16 mouse cellular contexts compared by ENCODE assay signal in the genomic region with DNA sequence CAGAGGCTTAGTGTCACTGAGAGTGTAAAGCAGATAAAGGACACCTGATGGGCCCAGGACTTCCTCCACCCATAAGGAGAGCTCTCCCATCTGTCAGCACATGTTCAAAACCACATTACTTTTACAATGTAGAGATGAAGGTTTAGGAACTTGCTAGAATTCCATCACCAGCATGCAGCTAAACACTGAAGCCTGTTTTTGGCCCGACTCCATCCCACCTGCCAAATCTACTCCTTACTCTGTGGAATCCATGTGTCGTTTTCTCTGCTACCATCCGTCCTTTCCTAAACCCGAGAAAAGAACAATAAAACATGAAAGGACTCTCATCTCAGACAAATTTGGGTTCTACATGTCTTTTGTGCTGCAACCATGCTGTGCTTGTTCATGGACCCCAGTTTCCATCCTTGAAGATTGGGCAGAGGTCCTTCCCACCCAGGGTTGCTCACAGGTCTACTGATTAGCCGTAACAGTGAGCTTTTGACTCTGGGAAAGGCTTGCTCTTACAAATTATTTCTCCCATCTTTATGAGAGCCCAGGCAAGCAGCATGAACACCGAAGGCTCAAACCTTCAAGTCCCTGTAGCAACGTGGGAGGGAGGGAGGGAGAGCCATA.
A peak's percentile ranks its signal among the peaks of the same experiment; 100 is the strongest.
DNase-seq lines count a peak whose midpoint lies in the region; ATAC-seq and TF ChIP-seq lines count a peak whose summit lies in the region.
"Had no signal": no experiment of that assay in that cellular context is flagged by ENCODE, and none has a peak within 500 bp of the region (broad histone marks: within the 10 kb centered on the region; RNA-seq: fewer than 3 reads in every experiment).

No protein-coding gene starts in this region.

- no peak for DNase-seq in lung, adult 2 months
- DNase-seq in cerebellum, adult 11 months, result peak; percentile 34
- peak; percentile 49 for DNase-seq in cerebellum, adult 9-10 months
- DNase-seq in forebrain, embryonic 14.5 days (ENCODE audit: low spot score), result peak; percentile 27
- no peak for DNase-seq in adrenal gland, adult 8-10 months
- no peak for DNase-seq in testis, postnatal 10 days (ENCODE audit: low spot score)
- DNase-seq: adrenal gland, postnatal 10 days; kidney, adult 18-20 months; kidney, postnatal 25 days; thymus, adult 2 months had no signal

- H3K4me1 ChIP-seq in lung, embryonic 15.5 days, result 0 out of 2 replicates have a peak, but pooled peaks cover 3% of the 10 kb centered on the region
- no peaks in the 10 kb centered on the region; the same call in 1 of the 2 replicates for H3K4me1 ChIP-seq in lung, adult 2 months (ENCODE audit: control insufficient read depth, insufficient read depth, low read length)
- peaks cover 15% of the 10 kb centered on the region for H3K4me1 ChIP-seq in forebrain, embryonic 14.5 days (ENCODE audit: control insufficient read depth, insufficient read depth, low read length)
- H3K4me1 ChIP-seq: hindbrain, embryonic 15.5 days; megakaryocyte, embryonic 14.5 days had no signal

- no peak overlapping the region for H3K4me3 ChIP-seq in lung, embryonic 15.5 days
- H3K4me3 ChIP-seq in lung, adult 2 months (replicated peaks; ENCODE audit: extremely low read depth, low read depth, low read length), result no peak overlapping the region
- H3K4me3 ChIP-seq in forebrain, embryonic 14.5 days (ENCODE audit: low read depth, low read length), result no peak overlapping the region
- H3K4me3 ChIP-seq: heart, embryonic 15.5 days; hindbrain, embryonic 15.5 days; limb, embryonic 13.5 days; megakaryocyte, embryonic 14.5 days had no signal

- H3K9me3 ChIP-seq in lung, embryonic 15.5 days, result no peaks in the 10 kb centered on the region
- H3K9me3 ChIP-seq in forebrain, embryonic 14.5 days (replicated peaks; ENCODE audit: control insufficient read depth, low read length), result no peaks in the 10 kb centered on the region
- H3K9me3 ChIP-seq: heart, embryonic 15.5 days; hindbrain, embryonic 15.5 days; limb, embryonic 13.5 days had no signal

- H3K27ac ChIP-seq in lung, embryonic 15.5 days, result peak overlapping the region; percentile 22; the same call in 1 of the 2 replicates
- H3K27ac ChIP-seq in forebrain, embryonic 14.5 days (ENCODE audit: low read depth, low read length), result no peak overlapping the region; the same call in 1 of the 2 replicates
- H3K27ac ChIP-seq: heart, embryonic 15.5 days; hindbrain, embryonic 15.5 days; limb, embryonic 13.5 days had no signal

- TF ChIP-seq POLR2A in lung, adult 2 months (IDR thresholded peaks at IDR 0.05; ENCODE audit: borderline replicate concordance, extremely low read depth, low read depth, low read length), result no peak

- TF ChIP-seq CTCF in lung, adult 2 months (IDR thresholded peaks at IDR 0.05; ENCODE audit: insufficient read depth, low read length), result no peak

- H3K9ac ChIP-seq in lung, embryonic 15.5 days, result no peak overlapping the region
- H3K9ac ChIP-seq in forebrain, embryonic 14.5 days (ENCODE audit: low read length), result no peak overlapping the region
- H3K9ac ChIP-seq: heart, embryonic 15.5 days; hindbrain, embryonic 15.5 days; limb, embryonic 13.5 days had no signal

- H3K27me3 ChIP-seq in lung, embryonic 15.5 days, result no peaks in the 10 kb centered on the region
- H3K27me3 ChIP-seq in forebrain, embryonic 14.5 days (replicated peaks; ENCODE audit: control insufficient read depth, insufficient read depth, low read length), result no peaks in the 10 kb centered on the region
- H3K27me3 ChIP-seq: heart, embryonic 15.5 days; megakaryocyte, embryonic 14.5 days had no signal

- ATAC-seq in lung, embryonic 15.5 days (ENCODE audit: borderline replicate concordance, extremely low read depth, low FRiP score, low TSS enrichment), result no peak
- no peak for ATAC-seq in forebrain, embryonic 14.5 days

- WGBS in lung, embryonic 15.5 days, result 56% methylated on average over 7 of the region's 7 CpGs
- 62% methylated on average over 7 of the region's 7 CpGs for WGBS in lung, adult 2 months
- 6% methylated on average over 7 of the region's 7 CpGs for whole genome bisulfite sequencing in forebrain, embryonic 14.5 days

- no peaks in the 10 kb centered on the region for H3K36me3 ChIP-seq in lung, embryonic 15.5 days
- no peaks in the 10 kb centered on the region for H3K36me3 ChIP-seq in forebrain, embryonic 14.5 days (ENCODE audit: control insufficient read depth, insufficient read depth, low read length)
- H3K36me3 ChIP-seq: G1E; heart, embryonic 15.5 days; hindbrain, embryonic 15.5 days; limb, embryonic 13.5 days had no signal

- H3K4me2 ChIP-seq in lung, embryonic 15.5 days, result no peak overlapping the region
- H3K4me2 ChIP-seq in forebrain, embryonic 14.5 days (ENCODE audit: low read length), result no peak overlapping the region; the same call in 1 of the 2 replicates
- H3K4me2 ChIP-seq: heart, embryonic 15.5 days; hindbrain, embryonic 15.5 days; limb, embryonic 13.5 days had no signal

Comparison
In these comparisons a context has a peak if more than half of its experiments do, and no peak if none do; other contexts are left out.
1. DNase-seq: peak in cerebellum, adult 11 months (single experiment), cerebellum, adult 9-10 months (single experiment) and forebrain, embryonic 14.5 days (single experiment); none in lung, adult 2 months (single experiment), adrenal gland, adult 8-10 months (single experiment) and testis, postnatal 10 days (single experiment).